Mouse (Mus musculus): ENCODE measurements around the gene Odf3. TPM values are rescaled to one million over a fixed set of nuclear protein-coding genes. Genes with fewer than 3 reads are reported as not detected.

Gene Odf3
- not detected in 2 replicates for total RNA-seq (2015; ENCODE audit: low replicate concordance)
- not detected in 2 replicates for total RNA-seq (2017; ENCODE audit: low replicate concordance)

DNA sequence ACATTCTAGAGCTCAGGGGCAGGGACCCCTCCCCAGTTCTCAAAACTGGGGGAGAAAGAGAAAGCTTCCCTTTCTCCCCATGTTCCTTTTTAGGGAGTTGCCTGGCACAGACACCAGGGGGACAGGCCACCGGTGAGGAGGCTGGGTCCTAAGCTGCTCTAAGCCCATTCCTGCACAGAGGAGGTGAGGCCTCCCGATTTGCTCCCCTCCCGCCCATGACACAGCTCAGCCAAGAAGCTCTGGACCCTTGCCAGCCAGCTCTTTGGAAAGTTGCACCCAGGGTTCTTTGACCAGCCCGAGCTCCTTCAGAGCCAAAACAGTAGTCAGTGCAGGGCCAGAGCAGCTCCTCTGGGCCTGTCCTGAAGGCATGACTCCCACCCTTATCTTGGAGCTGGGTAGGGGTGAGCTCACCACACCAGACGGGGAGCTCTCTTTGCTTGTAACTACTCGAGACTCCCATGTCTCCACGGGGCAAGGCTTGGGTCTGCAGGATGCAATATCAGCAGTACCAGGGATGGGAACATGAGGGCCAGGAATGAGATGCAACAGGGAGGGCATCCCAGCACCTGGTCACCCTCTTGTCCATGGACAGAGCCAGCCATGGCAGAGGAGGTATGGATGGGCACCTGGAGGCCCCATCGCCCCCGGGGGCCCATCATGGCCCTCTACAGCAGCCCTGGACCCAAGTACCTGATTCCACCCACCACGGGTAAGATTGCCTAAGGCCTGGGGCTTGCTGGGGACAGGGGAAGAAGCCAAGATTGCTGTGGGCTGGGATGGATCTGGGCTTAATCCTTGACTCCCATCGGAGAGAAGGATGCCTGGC is at the start of gene Odf3:
TSS of gene Odf3 (plus strand) at position 51 of the 826 bp plus-strand sequence.
- ATAC-seq (replicated peaks; ENCODE audit: low FRiP score, poor library complexity, severe bottlenecking): no peak

- ATAC-seq (replicated peaks; ENCODE audit: low FRiP score, poor library complexity, severe bottlenecking): no peak
Observed at GRCm38 (mm10) chr7:140798212-140798611, 49.4 kb upstream of the Odf3 start.

DNA sequence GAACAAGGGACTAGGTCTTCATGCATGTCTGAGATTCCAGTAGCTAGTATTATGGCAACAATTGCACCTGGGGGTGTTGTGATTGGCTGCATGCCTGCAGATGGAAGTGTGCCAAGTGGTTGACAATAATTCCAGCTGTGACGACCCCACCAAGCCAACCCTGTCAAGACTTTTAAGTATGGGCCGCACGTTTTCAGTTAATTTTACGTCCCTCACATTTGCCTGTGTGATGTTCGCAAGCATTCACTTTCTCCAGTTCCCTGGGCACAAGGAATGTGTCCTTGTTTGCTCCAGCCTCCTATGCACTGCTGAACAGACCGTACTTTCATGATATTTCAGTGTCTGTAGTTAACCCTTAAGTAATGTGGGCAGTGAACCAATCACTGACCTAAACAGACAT is 45.0 kb upstream of the Odf3 start:
- no peak for ATAC-seq (replicated peaks; ENCODE audit: low FRiP score, poor library complexity, severe bottlenecking)

- ATAC-seq (replicated peaks; ENCODE audit: low FRiP score, poor library complexity, severe bottlenecking): peak; percentile 61; the same call in 1 of the 2 replicates
Observed at GRCm38 (mm10) chr7:140805704-140806103, 41.9 kb upstream of the Odf3 start.

- no peak for ATAC-seq (replicated peaks; ENCODE audit: low FRiP score, poor library complexity, severe bottlenecking)
Observed at GRCm38 (mm10) chr7:140810496-140810895, 37.1 kb upstream of the Odf3 start.

GRCm38 (mm10) chr7:140811714-140812113 is 35.9 kb upstream of the Odf3 start:
- ATAC-seq (replicated peaks; ENCODE audit: low FRiP score, poor library complexity, severe bottlenecking): no peak

DNA sequence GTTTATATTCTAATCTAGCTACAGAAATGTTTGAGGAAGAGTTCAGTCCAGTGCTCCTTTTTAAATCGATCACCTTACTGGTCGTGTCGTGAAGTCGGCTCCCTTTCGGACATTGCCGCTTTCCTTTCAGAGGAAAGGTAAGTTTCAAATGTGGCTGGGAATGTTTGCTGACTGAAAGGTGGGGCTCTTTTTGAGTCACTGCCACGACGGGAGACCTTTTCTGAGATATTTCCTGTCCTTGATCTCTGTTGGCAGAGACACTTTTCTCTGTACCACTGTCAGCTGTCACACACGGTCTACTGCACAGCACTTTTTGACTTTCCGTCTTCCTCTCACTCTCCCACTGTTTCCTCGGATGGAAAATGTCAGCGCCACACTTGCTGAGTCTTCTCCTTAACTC is 34.8 kb upstream of the Odf3 start:
- no peak for ATAC-seq (replicated peaks; ENCODE audit: low FRiP score, poor library complexity, severe bottlenecking)

- ATAC-seq (replicated peaks; ENCODE audit: low FRiP score, poor library complexity, severe bottlenecking): no peak
Observed at GRCm38 (mm10) chr7:140820173-140820572, 27.4 kb upstream of the Odf3 start.

DNA sequence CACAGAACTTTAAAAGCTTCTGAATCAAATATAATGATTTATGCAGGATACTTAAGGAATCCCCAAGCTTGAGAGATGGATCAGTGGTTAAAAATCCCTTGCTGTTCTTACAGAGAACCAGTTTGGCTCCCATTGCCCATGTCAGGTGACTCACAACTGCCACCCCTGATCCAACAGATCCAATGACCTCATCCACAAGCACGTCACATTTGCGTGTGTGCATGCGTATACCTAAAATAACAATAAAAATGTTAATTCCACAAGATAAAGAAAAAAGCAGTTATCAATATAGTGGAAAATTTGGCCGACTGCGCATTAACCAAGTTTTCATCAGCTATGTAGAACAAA is 26.3 kb upstream of the Odf3 start:
- no peak for ATAC-seq (replicated peaks; ENCODE audit: low FRiP score, poor library complexity, severe bottlenecking)

- ATAC-seq (replicated peaks; ENCODE audit: low FRiP score, poor library complexity, severe bottlenecking): peak; percentile 74
Observed at GRCm38 (mm10) chr7:140821653-140822329, 25.8 kb upstream of the Odf3 start, which contains the start of gene Zfp941. Zfp941 (minus strand) TSS chr7:140822178.

DNA sequence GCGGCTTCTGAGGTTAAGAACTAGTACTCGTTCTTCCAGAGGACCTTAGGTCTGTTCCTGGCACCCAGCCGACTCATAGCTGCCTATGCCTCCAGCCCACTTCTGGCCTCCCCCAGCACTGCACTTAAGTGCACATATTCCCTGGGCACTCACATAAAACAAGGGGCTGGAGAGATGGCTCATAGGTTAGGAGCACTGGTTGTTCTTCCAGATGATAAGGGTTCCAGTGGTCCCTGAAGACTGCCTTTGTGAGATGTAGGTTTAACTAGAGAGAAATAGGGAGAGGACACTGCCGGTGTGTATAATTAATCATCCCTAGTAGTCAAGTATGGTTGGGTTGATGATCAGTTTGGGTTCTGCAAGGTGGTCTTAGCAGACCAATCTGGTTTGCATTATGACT is 24.9 kb upstream of the Odf3 start:
- ATAC-seq (replicated peaks; ENCODE audit: low FRiP score, poor library complexity, severe bottlenecking): no peak

DNA sequence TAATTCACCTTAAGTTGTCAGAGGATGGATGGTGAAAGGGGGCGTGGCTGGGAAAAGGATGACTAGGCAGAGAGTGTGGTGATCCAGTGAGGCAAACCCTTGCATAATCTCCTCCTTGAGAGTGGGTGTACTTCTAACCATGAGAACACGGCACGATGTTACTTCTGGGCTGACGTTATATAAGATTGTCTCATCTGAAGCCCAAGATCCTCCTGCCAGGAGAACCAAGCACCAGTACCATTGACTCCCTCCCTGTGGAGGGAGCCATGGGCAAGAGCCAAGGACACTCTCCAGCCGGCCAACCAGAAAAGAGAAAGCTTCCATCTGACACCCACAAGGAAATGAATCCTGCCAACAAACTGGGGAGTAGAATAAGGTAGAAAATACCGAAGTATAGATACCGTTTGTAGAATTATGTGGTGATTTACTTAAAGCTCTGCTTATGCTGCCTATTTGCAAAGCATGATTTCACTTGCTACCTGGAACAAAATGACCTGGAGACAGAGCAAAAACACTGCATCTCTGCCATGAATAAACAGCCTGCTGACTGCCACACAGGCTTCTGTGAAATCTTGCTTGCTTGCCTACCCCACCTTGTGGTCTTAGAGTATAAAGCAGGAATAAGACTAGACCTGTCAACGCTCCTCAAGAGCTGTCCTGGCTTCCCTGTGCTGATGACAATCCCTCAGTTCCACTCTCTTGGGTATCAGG is 19.3 kb upstream of the Odf3 start:
- peak; percentile 46; the same call in 1 of the 2 replicates for ATAC-seq (replicated peaks; ENCODE audit: low FRiP score, poor library complexity, severe bottlenecking)

- no peak for ATAC-seq (replicated peaks; ENCODE audit: low FRiP score, poor library complexity, severe bottlenecking)
Observed at GRCm38 (mm10) chr7:140831447-140831846, 16.2 kb upstream of the Odf3 start.

DNA sequence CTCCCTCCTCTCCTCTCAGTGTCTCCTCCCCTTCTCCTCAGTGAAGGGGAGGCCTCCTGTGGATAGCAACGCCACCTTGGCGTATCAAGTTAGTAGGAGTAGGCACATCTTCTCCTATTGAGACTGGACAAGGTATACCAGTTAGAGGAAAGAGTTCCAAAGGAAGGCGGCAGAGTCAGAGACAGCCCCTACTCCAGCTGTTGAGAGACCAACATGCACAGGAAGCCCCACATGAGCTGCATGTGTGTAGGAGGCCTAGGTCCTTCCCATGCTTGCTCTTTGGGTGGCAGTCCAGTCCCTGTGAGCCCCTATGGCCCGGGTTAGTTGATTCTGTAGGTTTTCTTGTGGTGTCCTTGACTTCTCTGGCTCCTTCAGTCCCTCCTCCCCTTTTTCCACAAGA is 14.3 kb upstream of the Odf3 start:
- no peak for ATAC-seq (replicated peaks; ENCODE audit: low FRiP score, poor library complexity, severe bottlenecking)

- ATAC-seq (replicated peaks; ENCODE audit: low FRiP score, poor library complexity, severe bottlenecking): 0 out of 2 replicates have a peak, but pooled peaks have one; percentile 26
Observed at GRCm38 (mm10) chr7:140834968-140835757, 12.4 kb upstream of the Odf3 start, which contains the start of gene Urah. Urah (plus strand) TSS chr7:140835018.

DNA sequence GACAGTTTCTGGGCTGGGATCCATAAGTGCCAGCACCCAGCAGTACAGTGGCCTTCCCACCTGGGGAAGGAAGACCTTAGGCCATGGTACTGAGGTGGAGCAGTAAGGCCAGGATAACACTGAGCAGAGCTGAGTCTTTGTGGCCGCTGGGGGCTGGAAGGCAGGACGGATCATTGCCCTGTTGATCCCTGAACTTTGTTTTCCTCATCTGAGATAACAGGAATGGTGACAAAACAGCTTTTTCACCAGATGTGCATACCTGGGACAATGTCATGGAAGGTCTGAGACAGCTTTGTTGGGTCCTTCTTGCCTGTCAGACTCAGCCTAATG is 11.9 kb upstream of the Odf3 start:
- no peak for ATAC-seq (replicated peaks; ENCODE audit: low FRiP score, poor library complexity, severe bottlenecking)

- no peak for ATAC-seq (replicated peaks; ENCODE audit: low FRiP score, poor library complexity, severe bottlenecking)
Observed at GRCm38 (mm10) chr7:140836243-140837115, 11.1 kb upstream of the Odf3 start.

DNA sequence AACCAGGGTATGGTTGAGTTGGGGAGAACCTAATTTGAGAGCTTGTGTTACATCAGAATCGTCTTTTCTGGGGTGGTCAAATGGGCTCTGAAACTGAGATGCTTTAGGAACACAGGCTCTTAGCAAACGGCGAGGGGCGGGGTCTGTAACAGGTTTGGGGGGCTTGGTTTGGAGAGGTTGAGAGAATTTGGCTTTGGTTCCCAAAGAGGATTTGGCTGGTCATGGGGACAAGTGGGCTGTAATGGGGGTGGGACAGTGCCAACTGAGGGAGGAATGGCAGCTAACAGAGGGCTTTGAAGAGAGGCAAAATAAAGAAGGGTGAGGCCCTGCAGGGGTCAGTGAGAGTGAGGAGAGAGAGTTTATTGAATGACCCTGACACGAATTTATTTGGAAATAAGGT is 8.0 kb upstream of the Odf3 start:
- ATAC-seq (replicated peaks; ENCODE audit: low FRiP score, poor library complexity, severe bottlenecking): no peak

Measured in erythroblast, adult 5-6 weeks (primary cell).